Mouse (Mus musculus) spleen, adult 18-20 months (tissue): ENCODE data around the gene Tmem132a.

Experiments used
- DNase-seq, 2 experiments: peaks; one replicate each; pipeline ENCODE4 v3.0.0; 2022; ENCODE audit warnings: mixed read lengths in 2 of 2

Tmem132a gene

DNA sequence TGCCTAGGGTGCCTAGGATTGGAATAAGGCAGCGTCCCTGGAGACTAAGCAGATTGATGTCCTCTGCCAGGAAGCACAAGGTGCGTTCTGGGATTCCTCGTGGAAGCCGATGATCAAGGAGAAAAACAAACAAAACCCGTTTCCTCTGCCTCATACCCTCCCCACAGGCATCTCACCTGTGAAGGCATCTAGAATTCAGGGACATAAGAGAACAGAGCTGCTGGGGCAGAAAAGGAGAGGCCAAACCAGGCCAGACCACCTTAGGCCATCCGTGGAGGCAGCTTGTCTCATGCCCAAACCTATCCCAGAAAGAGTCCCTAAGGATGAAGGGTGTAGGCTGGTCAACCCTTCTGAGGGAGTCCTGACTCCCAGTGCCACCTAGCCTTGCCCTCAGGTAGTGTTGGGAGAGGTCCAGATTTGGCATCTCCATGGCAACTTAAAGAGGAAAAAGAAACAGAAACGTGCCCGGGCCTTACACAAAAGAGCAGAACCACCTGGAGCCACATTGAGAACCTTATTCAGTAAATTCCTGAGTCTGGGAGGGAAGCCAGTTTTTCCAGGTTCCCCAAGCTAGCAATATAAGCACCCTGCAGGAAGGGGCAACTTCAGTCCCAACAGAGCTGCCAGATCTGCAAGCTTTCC, at the start of gene Tmem132a:
Gene Tmem132a, minus strand, starts transcription at position 55 of the 642 bp plus-strand sequence.
- DNase-seq = no peak

- DNase-seq = no peak
Observed at GRCm38 (mm10) chr19:10918321-10918991, 48.7 kb upstream of the Tmem132a start.

GRCm38 (mm10) chr19:10916506-10916905, 46.8 kb upstream of the Tmem132a start:
- DNase-seq = no peak

DNA sequence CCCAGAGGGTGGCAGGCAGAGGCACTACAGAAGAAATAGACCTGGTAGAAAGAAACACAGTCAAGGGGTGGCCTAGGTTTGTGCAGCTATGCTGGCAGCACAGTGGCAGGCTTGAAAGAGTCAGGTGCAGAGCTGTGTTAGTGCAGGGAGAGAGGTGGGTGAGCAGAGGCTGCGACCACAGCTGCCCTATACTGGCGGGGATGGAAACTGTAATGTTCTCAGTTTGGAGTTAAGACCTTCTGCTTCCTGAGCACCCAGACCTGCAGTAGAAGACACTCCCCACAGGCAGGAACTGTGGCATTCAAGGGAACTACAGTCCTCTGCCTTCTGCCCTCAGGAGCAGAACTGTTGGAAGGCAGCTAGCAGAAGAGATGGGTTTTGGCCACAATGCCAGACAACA, 45.1 kb upstream of the Tmem132a start:
- no peak for DNase-seq

DNA sequence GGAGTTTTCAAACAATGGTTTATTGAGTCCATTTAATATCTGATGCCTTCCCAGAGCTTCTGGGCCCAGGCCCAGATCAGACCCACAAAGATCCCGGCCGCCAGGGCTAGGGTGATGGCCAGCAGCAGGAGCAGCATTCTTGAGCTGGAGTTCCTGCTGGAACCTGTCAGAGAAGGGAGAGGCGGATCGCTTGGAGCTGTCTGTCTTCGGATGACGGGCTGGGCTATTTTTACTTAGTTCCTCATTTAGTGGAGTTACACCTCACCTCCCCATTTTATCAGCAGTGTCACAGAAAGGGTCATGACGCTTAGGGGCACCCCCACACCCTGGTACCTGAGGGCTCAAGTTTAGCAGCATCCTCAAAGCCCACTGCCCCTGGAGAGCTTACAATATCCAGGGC, 44.6 kb upstream of the Tmem132a start:
- DNase-seq = no peak

- DNase-seq = no peak
Observed at GRCm38 (mm10) chr19:10909087-10909721, 39.5 kb upstream of the Tmem132a start.

DNA sequence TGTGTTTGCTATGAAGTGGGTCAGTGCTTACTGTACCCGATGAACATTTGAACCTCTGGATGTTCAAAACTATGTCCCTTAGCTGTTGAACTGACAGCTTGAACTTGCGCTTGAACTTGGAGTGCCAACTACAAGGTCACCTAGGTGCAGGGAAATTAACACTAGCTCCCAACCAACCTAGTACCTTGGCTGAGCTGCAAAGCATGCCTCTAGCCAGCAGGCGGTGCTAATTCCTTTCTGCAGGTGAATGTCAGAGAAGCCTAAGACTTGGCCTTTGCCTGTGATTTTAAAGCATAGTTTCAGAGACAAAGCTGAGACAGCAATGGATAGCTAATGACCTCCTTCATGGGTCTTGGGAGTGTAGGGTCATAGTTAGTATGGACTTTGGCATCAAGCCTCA, 38.2 kb upstream of the Tmem132a start:
- DNase-seq = peak; percentile 16 to 53

DNA sequence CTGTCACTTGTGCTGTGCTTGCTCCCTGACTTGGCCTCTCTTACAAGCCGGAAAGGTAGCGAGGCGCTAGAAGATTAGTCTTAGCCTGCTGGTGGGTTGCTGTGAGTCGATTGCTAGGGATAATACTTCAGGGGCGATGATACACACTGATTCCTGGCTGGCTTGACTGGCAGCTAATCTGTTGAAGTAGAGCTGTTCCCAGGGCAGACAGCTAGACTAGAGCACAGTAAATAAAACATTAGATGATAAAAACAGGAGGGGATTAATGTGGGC, 35.9 kb upstream of the Tmem132a start:
- no peak for DNase-seq

GRCm38 (mm10) chr19:10904927-10905727, 35.4 kb upstream of the Tmem132a start:
- DNase-seq = peak; percentile 13 to 14

GRCm38 (mm10) chr19:10904512-10904911, 34.8 kb upstream of the Tmem132a start:
- no peak for DNase-seq

GRCm38 (mm10) chr19:10901046-10901445, 31.3 kb upstream of the Tmem132a start:
- no peak for DNase-seq

- DNase-seq = no peak
Observed at GRCm38 (mm10) chr19:10900315-10900714, 30.6 kb upstream of the Tmem132a start.

DNA sequence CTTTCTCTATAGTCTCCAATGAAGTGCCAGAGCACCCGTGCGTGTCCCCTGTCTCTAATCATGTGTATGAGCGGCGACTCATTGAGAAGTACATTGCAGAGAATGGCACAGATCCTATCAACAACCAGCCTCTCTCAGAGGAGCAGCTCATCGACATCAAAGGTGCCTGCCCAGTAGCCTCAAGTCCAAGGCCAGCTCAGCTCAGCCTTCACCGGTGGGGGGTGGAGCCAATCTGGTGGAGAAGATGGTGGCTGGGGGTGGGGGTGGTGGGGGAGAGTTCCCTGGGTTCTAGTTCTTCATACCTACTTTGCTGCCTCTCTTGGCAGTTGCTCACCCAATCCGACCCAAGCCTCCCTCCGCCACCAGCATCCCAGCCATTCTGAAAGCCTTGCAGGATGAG, 27.8 kb upstream of the Tmem132a start:
- DNase-seq = no peak

GRCm38 (mm10) chr19:10896849-10897248, 27.1 kb upstream of the Tmem132a start:
- DNase-seq = no peak

DNA sequence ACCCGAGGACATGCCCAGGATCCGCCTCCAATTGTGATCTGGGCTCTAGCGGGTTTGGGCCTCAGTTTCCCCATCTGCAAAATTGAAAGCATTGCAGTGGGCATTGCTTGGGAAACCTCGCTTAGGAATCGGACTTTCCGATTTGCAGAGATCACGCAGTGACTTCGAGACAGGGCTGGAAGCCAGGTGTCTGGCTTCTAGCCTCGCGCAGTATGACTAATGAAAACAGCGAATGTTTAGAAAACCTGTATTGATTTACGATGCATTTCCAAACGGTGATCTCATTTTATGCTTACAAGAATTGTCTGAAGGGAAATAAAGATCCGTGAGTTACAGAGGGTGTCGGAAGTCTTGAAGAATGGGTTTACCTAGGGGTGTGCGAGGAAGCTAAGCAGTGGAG, 26.0 kb upstream of the Tmem132a start:
- no peak for DNase-seq

GRCm38 (mm10) chr19:10895016-10895528, 25.3 kb upstream of the Tmem132a start, which contains the start of gene Prpf19:
TSS of gene Prpf19 (plus strand) at chr19:10895231.
- peak; percentile 92 to 93 for DNase-seq

- DNase-seq = no peak
Observed at GRCm38 (mm10) chr19:10892201-10892600, 22.5 kb upstream of the Tmem132a start.

GRCm38 (mm10) chr19:10881426-10882154, 11.8 kb upstream of the Tmem132a start, which contains the start of gene Tmem109:
TSS of gene Tmem109 (minus strand) at chr19:10882001.
- peak; percentile 80 to 83 for DNase-seq

- DNase-seq = no peak
Observed at GRCm38 (mm10) chr19:10880975-10881425, 11.3 kb upstream of the Tmem132a start.

DNA sequence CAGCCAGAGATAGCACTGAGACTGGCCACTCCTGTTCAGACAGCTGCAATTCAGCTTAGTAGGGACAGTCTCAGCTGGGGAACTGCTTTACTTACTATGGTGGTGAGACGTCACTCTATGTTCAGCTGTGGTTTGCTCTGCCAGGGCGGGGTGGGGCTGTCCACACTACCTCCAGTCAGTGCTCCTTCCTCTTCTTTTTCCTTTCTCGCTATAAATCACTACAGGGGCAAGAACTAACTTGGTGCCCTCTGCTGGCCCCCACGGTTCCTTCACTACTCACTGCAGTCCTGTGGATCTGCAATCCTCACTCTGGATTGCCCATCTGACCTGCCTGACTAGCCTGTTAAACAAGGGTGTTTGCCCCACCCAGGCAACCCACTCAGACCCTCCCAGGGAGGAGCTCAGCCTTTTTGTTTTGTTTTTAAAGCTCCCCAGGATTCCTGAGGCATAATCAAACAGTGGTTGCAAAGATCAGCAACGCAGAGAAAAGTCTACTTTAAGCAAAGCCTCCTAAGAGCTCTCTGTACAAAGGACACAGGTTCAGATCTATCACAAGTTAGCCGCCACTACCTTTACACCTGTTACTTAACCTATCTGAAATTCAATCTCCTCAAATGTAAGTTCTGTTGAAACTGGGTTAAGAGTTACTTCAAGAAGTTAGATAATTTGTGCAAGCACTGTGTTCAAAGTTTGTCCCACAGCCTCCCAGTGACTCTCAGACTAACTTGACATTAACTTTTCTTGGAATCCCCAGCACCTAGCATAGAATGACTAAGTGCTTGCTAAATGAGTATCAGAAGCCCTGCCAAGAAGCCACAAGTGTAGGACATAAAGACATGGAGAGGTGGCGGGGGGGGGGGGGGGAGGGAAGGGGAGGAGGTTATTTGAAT, 10.6 kb upstream of the Tmem132a start:
- DNase-seq = peak; percentile 69 to 72

GRCm38 (mm10) chr19:10878201-10878837, 8.6 kb upstream of the Tmem132a start:
- DNase-seq = no peak
